Mouse (Mus musculus): ENCODE measurements at regions not wholly inside any gene's neighbourhood (a gene's known extent, or its start where the extent isn't known, plus 50 kb on each side); places are given as distances from the start of the nearest gene placed in this dataset.

DNA sequence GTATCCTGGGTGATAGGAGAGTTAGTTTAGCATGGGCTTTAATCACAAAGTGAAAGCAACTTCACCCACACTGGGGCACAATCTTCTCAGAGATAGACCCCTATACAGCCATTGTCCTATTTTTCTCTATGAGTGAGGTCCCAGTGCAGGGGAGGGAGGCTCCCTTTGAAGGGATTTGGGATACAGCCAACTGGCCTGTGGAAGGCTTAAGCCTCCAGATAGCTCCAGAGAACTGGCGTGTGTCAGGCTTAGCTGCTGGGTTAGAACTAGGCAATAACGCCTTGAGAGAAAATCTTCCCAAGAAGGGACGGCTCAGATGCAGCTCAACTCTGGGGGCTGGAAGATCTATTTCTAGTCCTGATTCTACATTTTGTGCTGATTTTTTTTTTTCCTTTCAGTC lies 397.4 kb upstream of the Zdhhc25 start:
- intact Hi-C loops (cut with DNase I) = no loop called here

DNA sequence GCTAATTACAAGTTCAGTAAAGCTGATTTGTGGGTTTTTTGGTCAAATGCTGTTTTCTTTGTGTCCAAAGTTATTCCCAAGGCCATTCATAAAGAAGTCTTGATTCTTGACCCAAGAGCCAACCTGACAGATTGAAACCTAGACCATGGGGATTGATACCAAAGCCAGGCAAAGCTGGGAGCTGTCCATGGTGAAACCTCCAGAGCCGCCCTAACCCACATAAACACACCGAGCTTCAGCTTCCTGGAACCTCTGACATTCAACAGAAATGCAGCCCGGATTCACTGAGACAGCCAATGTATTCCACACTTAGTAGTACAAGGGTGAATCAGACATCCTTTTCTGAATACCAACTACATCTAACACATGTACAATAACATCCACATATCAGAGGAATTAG lies 386.7 kb upstream of the Zdhhc25 start:
- intact Hi-C loops (cut with DNase I) = no loop called here

DNA sequence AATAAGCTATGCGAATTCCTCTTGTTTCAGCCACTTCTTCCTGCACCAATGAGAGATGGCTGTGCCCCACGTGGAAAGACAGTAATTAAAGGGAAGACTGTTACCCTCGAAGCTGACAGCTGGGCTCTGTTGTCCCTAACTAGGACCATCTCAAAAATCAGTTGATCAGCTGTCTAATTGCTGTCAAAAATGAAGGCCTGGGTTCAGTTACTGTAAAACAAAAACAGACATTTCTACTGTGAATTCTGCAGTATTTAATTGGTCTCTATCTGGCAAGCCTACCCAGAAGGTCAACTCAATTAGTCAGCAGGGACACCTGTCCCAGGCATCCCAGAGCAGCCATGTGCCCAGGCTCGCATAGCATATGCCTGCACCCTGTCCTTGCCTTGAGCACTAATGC lies 385.8 kb upstream of the Zdhhc25 start:
- intact Hi-C loops (cut with DNase I) = no loop called here

DNA sequence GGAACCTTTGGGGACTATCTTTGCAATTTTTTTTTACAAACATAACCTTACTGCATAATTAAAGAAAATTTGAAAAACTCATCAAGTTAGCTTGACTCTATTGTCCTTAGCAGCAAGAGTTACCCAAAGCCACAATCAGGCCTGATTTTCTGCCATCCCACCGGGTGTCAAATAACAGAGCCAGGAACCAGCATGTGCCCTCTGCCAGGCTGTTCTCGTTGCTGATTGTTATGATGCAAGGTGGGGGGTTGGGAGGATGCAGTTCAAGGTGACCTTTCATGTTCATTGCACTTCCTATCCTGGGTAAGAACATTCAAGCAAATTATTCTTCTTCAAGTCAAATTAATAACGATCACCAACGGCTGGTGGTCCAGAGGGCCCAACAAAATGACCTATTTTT lies 370.6 kb upstream of the Zdhhc25 start:
- intact Hi-C loops (cut with DNase I) = no loop called here

DNA sequence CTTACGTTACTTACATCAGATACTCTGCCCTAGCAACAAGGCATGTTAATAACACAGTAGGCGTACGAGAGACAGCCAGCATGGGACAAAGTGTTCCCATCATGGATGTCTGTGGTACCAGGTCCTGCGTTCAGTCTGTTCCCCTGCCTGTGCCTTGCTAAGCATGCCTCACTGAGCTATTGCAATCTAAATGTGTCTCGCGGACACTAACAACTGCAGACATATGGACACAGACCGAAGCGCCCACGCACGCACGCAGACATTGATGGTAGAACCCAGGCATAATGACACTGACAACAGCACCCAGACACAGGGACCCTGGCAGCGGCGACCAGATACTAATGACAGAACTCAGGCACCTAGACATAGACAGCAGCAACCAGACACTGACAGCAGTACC lies 355.5 kb upstream of the Zdhhc25 start:
- intact Hi-C loops (cut with DNase I) = loop anchor here (10.0 kb wide), 2 partner anchors 280 to 880 kb away; no protein-coding TSS in a partner anchor

DNA sequence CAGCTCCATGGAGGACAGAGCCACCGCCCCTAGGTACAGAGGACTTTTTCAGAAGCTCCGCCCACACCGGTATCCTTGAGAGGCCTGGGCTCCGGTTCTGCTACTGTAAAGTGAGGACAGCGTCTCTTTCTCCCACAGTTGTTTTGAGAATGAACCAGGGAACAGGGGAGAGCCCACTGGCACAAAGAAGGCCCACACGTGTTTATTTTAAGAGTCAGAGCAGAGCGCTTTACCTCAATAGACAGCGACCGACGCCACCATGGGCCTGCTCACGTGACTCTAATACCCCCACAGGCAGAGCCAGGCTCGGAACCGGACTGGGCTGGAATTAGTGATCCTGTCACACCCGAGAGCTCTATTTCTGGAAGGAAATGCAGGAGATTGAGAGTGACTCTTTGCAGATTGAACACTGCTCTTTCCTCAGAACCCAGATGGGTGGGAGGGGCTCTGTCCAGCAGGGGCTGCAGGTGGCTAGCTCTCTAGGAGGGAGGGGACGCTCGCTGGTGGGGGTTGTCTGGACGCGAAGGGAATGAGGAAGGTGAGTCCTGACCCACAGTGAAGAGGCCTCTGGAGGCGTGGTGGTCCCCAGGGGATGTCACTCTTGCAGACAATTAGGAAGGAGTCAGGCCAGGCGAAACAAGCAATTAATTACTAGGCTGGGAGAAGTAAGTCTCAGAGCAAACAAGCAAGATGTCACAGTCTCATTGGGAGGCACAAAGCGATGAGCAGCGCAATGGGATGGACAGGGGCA lies 354.4 kb upstream of the Zdhhc25 start:
- intact Hi-C loops (cut with DNase I) = loop anchor here (10.0 kb wide), 2 partner anchors 281 to 881 kb away; no protein-coding TSS in a partner anchor

DNA sequence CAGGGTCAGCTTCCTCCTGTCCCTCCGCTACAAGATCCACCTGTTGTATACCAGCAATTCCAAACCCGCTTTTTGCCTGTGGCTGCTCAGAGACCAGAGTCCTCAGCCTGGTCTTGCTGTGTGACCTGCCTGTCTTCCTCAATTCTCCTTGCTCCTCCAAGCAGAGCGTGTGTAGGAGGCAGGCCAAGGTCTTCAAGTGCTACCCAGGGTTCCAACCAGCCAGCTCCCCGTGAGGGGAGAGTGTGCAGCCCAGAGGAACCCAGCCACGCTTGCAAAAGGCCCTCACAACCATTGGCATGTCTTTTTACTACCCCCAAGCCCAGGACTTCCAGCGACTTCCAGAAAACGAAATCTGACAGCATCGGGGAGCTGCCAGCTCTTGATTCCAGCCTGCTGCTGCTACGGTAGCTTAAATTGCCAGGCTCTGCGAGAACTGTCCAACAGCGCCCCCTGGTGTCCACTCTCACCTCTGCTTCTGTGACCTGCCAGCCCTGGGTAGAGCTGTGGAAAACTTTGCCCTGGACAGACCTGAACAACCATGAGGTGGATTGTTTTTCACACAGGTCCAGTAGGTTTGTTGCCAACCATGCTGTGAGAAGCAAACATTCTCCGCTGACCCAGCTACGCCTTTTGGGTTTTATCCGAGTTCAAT lies 352.0 kb upstream of the Zdhhc25 start:
- intact Hi-C loops (cut with DNase I) = loop anchor here (2.0 to 10.0 kb wide), 3 partner anchors 283 to 883 kb away; no protein-coding TSS in a partner anchor

DNA sequence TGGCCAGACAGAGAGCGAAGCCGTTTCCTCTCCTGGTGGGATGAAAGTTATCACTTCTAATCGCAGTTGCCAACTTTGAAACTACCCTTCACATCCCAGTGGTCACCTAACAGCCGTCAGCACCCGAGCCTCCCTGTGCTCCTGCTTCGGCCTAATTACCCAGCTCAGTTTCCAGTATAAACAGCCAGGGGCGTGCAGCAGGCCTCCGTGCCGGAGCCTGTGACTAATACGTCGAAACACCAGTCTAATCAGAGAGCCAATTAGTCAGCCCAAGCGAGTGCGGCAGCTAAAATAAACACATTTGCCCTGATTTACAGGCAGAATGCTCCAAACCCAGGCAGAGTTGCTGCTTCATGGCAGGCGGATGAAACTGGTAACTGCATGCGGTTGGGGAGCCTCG lies 312.1 kb upstream of the Zdhhc25 start:
- intact Hi-C loops (cut with DNase I) = no loop called here

DNA sequence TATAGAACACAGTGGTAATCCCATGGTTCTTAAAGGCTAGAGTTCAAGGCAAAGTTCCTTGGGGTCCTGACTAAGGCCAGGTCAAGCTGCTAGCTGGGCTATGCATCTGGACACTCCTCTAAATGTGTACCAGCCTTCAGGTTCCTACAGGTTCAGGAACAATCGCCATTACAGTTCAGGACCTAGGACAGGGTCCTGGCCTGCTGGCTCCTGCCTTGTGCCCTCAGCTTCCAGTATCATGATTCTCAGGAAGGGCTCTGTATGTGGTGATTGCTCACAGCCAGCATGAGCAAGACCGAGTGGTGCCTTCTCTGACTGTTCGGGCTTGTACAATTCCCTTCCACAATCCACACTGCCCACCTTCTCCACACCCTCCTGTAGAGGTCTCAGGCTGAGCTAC lies 311.4 kb upstream of the Zdhhc25 start:
- intact Hi-C loops (cut with DNase I) = no loop called here

DNA sequence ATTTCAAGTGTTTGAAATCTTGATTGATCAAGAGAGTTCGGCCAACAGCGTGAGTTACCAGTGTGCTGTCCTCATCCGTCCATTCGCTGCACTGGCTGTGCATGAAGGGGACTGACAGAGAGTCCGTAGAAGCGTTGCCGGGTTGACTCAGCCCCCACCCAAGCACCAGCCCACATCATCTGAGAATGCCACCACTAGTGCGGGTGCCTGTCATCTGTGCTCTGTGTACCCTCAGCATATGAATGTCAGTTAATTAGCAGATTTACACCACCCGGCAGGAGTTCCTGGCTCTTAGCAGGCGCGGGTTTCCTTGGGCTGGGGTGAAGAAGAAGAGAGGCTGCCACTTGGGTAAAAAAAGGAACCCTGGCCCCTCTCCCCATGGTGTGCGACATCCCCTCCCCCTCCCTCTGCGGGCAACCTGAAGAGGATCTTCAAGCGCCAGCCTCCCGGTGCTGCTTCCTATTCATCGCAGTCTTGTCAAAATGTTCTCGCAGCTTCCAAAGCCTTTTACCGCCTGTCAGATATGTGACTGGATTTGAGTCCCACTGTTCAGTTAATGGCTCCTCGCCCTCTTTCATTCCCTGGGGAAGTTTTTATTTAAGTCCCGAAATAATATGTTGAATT lies 309.2 kb upstream of the Zdhhc25 start:
- intact Hi-C loops (cut with DNase I) = no loop called here

DNA sequence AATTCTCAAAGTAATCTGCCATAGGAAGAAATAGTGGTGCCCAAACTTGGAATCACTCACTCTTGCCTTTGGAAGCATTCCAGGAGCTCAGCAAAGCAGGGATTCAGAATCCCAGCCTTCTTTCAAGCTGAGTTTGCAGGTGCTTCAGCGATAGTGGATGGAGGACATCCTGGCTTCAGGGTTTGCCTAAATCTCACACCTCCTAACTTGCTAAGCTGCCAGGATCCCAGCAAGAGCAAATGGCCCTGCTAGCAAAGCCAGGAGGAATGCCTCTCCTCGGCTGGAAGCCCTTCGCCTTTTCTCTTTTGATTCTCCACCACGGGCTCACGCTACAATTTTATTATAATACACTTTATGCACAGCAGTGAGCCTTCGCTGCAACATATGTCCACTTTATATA lies 301.0 kb upstream of the Zdhhc25 start:
- intact Hi-C loops (cut with DNase I) = no loop called here

DNA sequence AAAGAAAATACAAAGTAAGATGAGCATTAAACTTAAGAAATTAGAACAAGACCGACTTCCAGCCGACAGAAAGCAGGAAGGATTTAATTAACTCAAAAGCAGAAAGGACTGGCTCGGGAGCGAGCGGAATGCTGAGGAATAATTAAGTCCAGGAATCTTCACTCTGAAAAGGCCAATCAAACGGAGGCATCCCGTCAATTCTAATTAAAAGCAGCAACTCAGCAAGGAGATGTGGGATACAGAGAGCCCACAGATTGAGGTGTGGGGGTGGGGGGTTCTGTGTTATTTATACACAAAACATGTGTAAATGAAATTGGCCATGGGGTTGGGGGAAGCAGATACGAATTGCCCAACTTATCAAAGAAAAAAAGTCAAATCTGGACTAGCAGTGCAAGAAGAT lies 288.9 kb upstream of the Zdhhc25 start:
- intact Hi-C loops (cut with DNase I) = loop anchor here (10.0 kb wide), 1 partner anchor 154 kb away; no protein-coding TSS in a partner anchor

DNA sequence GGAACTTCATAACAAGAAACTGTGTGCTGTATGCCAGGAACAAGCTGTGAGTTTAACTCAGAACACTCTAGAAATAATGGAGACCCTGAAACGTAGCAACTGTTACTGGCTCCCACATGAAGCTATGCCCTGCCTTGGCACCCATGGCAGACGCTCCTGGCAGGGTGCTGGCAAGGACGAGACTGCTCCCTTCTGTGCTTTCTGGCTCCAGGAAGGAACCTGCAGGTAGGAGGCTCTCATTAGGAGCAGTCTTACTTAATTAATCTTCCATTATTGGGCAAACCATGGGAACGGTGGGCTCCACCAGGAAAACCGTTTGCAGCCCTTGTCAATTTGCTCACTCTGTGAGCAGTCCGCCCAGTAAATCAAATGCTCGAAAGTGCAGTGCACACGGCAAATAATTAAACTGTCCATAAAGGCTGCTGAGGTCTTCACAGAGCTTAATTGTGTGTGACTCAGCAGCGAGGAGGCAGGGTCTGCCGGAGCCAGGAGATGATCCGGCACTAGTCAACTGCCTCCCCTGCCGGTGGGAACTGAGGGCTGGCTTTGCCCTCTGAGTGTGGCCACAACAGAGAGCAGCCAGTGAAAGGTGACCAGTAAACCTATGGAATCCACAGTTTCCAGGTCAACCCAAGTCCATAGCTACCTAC lies 285.2 kb upstream of the Zdhhc25 start:
- intact Hi-C loops (cut with DNase I) = loop anchor here (5.0 to 10.0 kb wide), 2 partner anchors 150 to 222 kb away; no protein-coding TSS in a partner anchor

DNA sequence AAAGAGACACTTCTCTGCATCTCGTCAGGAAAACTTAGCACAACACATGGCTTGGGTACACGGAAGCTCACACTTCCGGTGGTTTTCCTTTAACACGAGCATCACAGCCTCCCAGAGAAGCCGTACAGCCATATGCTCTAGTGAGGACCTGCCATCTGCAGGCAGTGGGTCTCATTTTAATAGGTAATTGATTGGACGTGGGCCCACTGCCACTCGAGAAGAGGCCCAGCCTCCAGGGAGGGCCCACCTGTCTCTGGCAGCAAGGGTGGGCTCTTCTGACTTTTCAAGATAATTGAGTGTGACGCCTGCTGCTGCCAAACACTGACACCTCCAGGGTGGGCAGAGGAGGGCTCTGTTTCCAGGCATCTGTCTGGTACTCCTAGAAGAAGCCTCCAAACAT lies 282.1 kb upstream of the Zdhhc25 start:
- intact Hi-C loops (cut with DNase I) = loop anchor here (5.0 to 10.0 kb wide), 2 partner anchors 147 to 219 kb away; no protein-coding TSS in a partner anchor

DNA sequence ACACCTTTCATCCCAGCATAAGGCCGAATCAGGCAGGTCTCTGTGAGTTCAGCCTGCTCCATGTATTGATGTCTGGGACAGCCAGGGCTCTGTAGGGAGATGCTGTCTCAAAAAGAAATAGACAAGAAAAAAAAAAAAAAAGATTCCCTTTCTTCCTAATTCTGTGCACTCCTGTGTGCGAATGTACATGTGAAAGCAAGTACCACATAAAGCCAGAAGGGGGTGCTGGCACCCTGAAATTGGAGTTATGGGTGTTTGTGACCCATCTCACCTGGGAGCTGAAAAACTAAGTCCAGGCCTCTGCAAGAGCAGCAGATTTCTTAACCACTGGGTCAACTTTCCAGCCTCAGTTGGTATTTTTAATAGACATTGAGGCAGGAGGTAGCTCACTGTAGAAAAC lies 280.6 kb upstream of the Zdhhc25 start:
- intact Hi-C loops (cut with DNase I) = loop anchor here (5.0 to 10.0 kb wide), 2 partner anchors 145 to 218 kb away; no protein-coding TSS in a partner anchor

DNA sequence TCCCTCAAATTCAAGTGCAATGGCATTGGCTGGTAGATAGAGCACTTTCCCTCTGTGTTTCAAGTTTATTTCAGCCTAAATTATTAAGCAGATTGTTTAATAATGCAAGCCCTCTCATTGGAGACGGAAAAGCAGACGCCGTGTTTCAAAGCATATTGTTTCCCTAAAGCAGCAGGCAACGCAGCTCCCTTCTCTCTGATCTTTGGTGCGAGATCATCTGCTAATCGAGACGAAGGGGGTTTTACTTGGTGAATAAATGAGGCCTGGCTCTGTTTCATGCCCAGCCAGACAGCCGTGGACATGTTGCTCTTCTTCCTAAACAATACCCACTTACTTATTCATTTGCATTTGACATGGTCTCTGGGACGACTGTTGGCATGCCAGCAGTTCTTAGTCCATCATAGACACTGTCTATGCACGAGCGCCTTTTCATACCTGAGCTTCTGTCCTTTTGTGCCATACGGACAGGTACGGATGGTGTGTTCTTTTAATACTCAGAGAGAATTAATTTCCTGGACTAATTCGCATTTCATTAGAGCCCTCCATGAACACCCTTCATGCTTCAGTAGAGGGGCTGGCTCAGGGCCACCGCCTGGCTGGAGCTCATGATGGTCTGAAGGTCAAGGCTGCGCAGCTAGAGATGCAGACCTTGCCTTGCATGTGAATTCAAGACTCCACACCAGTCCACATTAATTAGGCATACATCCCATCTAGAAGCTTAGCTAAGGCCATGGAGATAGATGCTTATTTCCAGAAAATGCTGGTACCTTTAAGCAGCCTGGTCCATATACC lies 276.3 kb upstream of the Zdhhc25 start:
- intact Hi-C loops (cut with DNase I) = no loop called here

DNA sequence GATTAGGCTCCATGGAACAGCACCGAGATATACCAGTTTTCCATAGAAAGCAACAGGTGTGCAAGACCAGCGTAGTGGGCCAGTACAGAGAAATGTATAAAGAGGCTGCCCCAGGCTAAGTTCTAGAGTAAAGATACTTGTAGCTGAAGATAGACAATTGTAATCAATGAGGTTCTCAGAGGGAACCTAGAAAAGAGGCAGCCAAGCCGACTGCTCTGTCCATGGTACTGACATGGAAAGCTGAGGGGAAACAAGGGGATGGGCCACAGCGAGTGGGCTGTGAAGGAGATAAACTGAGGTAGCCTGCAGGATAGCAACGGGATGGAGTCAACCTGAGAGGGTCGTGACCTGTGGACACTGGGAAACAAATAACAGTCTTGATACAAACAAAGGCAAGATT lies 275.0 kb upstream of the Zdhhc25 start:
- intact Hi-C loops (cut with DNase I) = no loop called here

DNA sequence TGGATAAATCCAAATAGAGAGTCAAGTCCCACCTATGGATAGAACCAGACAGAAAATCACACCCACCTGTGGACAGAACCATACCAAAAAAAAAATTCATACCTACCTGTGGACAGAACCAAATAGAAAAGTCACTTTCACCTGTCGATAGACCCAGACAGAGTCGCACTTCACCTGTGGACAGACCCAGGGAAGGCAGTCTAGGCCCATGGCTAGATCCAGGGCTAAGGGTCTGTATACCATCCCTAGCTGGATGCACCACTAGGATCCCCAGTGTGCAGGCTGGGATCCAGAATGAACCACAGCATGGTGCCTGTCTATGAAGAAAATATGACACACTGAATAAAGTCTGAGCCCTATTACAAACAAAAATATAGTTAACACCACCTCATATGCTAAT lies 246.9 kb upstream of the Zdhhc25 start:
- intact Hi-C loops (cut with DNase I) = no loop called here

DNA sequence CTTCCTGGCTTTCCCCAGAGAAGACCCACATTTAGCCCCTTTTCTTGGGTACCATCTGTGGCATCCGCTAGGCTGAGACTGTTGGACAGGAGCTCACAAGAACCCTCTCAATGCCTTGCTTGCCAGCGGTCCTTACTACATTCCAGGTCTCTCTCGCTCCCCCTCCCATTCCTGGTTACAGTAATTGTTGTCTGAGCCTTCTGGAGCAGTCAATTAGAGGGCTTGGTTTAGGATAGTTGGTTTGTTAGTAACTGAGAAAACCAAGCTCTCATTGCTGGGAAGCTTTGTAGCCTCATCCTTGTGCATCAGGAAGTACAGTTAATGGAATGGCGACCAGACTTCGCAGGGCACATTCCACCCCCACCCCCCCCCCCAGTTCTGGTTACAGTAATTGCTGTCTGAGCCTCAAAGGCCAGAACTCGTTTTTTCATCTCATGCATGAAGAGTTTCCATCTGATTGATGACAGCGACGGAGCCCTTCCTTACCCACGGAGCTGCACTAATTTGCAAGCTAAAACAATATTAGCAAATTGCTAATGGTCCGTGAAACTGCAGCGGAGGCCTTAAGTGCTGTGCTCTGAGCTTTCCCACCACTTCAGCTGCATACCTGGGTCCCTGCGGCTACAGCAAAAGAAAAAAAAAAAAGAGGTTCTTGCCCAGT lies 239.6 kb upstream of the Zdhhc25 start:
- intact Hi-C loops (cut with DNase I) = no loop called here

DNA sequence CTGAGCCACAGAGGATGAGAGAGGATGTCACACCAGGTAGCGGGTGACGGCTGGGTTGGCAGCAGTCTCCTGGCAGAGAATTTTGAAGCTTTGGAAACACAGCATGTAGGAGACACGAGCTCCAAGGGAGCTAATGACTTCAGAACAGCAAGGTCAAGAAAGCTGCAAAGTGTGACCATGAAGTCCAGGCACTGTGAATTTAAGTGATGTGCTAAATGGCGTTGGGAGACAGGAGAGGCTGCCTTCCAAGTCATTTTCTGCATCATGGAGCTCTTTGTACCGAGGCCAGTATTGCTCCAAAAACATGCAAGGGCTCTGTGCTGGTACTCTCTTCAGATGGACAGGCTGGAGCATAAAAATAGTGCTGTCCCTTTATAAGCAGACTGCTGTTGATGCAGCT lies 238.8 kb upstream of the Zdhhc25 start:
- intact Hi-C loops (cut with DNase I) = no loop called here
